Mouse (Mus musculus) adrenal gland (tissue): ENCODE data around the gene Macc1.
"Not testable (repeated sequence)": the region's sequence is repeated elsewhere in the genome, so short reads cannot be mapped to it uniquely, and the experiment has no call there.

ENCODE experiments used
- intact Hi-C: fragments of 180-260 bp; cut with DNase I; formaldehyde crosslinking; loops from one replicate; pipeline ENCODE4 v1.15.1; 2025
- long read RNA-seq, 2 experiments: library from polyadenylated mRNA; unstranded; transcript quantifications; one replicate each; pipeline ENCODE4 v2.0.0; 2020; ENCODE audit warnings: borderline replicate concordance in 1 of 2; ENCODE audit not compliant: insufficient replicate concordance in 1 of 2

Gene Macc1
- long read RNA-seq, experiment 1 = 0 reads
- long read RNA-seq, experiment 2 = 0 reads

DNA sequence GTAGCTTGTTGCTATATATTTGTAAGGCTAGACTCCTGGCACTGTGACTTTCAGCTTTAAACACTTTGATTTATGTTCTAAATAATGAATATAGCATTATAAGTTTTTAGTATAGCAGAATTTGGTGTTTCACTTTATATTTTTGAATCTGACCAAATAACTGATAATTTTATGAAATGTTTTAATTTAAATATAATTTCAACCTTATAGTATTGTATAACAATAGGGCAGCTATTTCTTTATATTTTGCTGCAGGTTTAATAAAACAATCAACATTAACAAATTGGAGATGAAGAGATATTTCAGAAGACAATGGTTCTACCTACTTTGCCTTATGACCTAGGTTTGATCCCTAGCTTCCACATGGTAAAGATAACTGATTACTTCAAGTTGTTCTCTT lies at the start of gene Macc1:
Gene Macc1 (plus strand): TSS at position 301 of the 400 bp plus-strand sequence.
- intact Hi-C loops = no loop called here

GRCm38 (mm10) chr12:119264506-119264905 lies 49.6 kb upstream of the Macc1 start:
- intact Hi-C loops = no loop called here

DNA sequence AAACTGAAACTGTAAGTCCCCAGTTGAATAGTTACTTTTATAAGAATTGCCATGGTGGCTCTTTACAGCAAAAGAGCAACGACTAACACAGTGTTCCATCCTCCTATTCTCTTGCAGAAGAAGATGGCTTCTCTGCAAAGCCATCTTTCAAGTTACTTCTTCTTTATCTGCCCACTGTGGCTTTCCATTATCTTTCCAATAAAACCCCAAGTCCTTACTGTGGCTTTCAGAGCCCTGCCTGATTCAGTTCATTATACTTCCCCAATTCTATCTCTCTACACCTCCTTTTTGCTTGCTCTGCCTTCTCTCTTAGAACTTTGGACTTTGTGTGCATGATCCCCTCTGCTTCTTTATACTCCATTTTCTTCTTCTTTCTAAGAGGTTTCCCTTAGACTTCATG lies 45.3 kb upstream of the Macc1 start:
- intact Hi-C loops = no loop called here

DNA sequence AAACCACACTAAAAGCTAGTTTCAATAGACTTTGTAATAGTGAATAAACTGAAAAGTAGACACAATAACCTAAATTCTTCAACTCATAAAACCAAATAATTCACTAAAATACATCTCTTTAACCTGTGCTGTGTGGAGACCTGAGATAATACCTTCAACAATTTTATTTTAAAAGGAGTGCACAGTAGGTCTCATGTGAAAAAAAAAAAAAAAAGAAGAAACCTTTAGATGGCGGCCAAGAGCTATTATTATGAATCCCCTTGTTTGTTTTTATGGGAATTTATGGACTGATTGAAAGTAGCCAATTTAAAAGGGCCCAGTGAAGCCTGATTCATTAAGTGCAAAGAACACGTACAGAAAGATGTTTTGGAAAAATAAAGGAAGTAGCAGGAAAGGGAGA lies 44.0 kb upstream of the Macc1 start:
- intact Hi-C loops = no loop called here

DNA sequence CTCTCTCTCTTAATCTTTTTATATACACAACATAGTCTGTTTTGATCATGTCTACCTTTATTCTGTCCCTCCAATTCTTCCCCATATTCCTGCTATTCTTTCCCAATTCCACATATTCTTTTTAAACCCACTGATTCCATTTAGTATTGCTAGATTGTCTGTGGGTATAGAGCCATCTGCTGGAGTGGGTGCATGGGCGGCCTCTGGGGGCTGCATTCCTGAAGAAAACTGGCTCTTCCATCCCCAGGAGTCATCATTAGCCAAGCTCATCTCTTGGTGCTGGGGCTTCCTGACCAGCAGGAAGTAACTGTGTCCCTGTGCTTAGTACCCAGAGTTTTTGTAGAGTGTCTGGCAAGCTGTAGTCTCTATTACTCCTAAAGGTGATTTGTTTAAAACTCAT lies 42.1 kb upstream of the Macc1 start:
- intact Hi-C loops = no loop called here

DNA sequence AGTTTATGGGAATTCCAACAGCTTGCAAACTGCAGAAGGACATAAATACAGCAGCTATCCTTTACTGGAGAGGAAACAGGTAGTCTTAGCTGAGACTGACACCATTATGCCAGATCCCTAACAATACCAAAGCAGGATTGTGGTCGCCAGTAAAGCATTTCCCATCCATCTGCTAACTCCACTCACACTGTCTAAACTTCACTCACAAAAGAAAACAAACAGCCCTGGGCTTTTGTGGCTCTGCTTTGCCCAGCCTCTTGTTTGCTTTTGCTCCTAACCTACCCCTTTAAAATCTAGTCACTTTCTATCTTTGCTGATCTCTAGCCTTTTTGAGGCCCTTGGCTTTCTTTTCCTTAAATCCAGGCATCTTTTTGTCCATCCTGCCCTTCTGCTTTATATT lies 40.5 kb upstream of the Macc1 start:
- intact Hi-C loops = no loop called here

GRCm38 (mm10) chr12:119276282-119276681 lies 37.8 kb upstream of the Macc1 start:
- intact Hi-C loops = no loop called here

DNA sequence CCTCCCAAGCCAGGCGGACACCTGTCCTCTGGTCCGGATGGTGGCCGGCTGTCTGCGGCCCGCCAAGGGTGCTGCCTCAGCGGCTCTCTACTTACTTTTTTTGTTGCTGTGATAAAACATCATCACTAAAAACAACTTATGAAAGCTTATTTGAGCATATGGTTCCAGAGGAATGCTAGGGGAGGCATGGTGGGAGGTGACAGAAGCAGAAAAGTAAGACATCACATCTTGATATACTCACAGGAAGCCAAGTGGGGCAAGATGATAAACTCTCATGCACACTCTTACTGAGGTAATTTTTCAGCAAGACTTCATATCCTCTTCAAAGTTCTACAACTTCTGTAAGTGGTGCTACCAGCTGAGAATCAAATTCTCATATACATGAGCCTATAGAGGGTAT lies 22.5 kb upstream of the Macc1 start:
- intact Hi-C loops = no loop called here

DNA sequence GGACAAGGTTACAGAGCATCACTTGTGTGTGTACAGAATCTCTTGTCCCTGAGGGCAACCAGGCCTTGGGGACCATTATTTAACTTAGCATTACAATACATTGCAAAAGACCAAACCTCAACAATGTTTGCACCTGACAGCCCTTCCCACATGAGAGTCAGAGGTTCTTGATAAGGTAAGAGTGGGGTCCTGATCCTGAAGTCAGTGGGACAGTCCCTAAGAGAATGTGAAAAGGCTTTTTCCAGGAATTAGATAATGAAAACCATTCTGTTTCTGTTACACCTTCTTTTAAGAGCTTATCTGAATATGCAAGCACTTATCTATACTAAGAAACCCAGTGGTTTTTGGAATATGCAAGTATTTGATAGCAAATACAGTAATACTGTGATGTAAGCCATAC lies 10.5 kb upstream of the Macc1 start:
- intact Hi-C loops = no loop called here

DNA sequence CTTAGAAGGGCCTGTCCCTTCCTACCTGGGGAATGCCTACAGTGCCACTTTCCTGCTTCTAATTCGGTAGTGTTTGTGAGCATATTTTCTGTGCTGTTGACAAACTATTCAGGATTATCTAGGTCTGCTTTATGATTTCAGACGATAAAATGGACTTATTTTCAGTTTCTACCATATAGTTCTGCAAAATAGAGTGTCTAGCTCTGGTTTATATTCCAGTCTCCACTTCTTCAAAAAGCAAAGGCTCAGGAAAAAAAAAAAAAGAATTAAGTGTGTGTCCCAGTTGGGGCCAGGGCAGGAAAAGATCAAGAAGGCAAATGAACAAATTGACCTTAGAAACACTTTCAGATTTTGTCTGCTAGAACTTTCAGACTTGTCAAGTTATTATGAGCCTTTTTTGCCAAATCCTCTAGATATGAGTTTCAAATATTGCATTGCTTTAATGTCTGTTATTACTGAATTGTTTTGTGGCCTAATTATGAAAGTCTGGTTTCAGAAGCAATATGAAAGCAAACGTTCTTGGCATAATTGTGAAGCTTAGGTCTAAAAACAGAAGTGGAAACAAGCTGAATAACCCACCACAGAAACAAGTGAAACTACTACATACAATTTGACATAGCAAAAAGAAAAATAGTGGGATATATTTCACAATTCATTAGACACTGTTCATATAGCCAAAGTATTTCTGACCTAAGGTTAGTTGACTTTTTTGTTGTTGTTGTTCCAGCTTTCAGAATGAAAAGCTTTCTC lies 881 bp upstream of the Macc1 start:
- intact Hi-C loops = no loop called here

GRCm38 (mm10) chr12:119318799-119319198 lies 4.7 kb downstream of the Macc1 start:
- intact Hi-C loops = no loop called here

DNA sequence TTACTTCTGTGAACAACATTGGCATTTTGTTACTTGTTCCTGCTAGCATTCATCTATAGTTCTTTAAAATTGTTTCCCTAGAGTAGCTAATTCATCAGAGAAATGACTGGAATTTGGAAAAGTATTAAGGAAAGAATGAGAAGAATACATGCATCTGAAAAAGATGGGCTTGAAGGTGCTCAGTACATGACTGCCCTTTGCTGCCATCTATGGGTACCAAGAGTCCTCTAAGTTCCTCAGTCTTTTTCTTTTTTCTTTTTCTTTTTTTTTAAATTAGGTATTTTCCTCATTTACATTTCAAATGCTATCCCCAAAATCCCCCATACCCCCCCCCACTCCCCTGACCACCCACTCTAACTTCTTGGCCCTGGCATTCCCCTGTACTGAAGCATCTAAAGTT lies 11.3 kb downstream of the Macc1 start:
- intact Hi-C loops = no loop called here

- intact Hi-C loops = no loop called here
Observed at GRCm38 (mm10) chr12:119330644-119331043, 16.6 kb downstream of the Macc1 start.

DNA sequence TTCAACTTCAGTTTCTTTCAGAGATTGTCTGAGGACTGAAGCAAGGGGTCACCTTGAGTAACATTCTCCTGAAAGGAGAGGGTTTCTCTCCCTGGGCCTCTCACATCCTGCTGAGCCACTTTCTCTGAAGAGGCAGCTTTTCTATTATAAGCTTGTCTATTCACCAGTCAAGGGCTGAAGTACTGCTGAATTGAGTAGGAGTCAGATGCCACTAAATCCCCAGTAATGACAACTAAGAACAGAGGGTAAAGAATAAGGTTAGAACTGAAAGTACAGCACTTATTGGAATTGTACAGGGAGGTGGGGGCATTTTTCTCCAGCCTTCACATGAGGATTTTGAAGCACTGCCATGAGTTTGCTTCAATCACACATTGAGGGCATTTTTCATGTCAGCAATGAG lies 19.3 kb downstream of the Macc1 start:
- intact Hi-C loops = no loop called here

GRCm38 (mm10) chr12:119352579-119352978 lies 38.5 kb downstream of the Macc1 start:
- intact Hi-C loops = not testable (repeated sequence)

GRCm38 (mm10) chr12:119357418-119358241 lies 43.6 kb downstream of the Macc1 start:
- intact Hi-C loops = no loop called here

GRCm38 (mm10) chr12:119358242-119358515 lies 44.1 kb downstream of the Macc1 start:
- intact Hi-C loops = no loop called here

GRCm38 (mm10) chr12:119365041-119365440 lies 51.0 kb downstream of the Macc1 start:
- intact Hi-C loops = no loop called here

- intact Hi-C loops = no loop called here
Observed at GRCm38 (mm10) chr12:119369832-119370231, 55.8 kb downstream of the Macc1 start.

- intact Hi-C loops = no loop called here
Observed at GRCm38 (mm10) chr12:119372359-119372758, 58.3 kb downstream of the Macc1 start.

GRCm38 (mm10) chr12:119376879-119377278 lies 62.8 kb downstream of the Macc1 start:
- intact Hi-C loops = no loop called here

GRCm38 (mm10) chr12:119381839-119382238 lies 67.8 kb downstream of the Macc1 start:
- intact Hi-C loops = no loop called here

DNA sequence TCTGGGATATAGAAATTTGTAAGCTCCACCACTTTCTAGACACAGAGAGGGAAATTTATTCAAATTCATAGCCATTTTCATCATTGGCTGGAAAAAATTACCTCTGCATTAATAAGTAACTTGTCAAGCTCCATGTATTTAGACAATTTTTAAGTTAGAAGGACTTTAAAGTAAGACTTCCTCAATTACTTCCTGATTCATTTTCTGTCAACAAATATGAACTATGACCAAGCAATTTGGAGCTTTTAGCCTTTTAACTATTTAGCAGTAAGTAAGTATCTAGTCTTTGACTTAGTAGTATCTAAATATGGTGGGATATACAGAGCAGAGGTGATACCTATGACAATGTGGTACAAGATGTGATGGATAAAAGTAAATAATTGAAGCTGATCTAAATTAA lies 72.2 kb downstream of the Macc1 start:
- intact Hi-C loops = no loop called here
